ENCODE assay signal across 9 mouse cellular contexts in genomic region chr4:141244931-141245425, GRCm38 (mm10). TPM values are rescaled to one million over a fixed set of nuclear protein-coding genes. Genes with fewer than 3 reads are reported as not detected.
DNase-seq lines count a peak whose midpoint lies in the region; ATAC-seq and TF ChIP-seq lines count a peak whose summit lies in the region.
"Had no signal": no experiment of that assay in that cellular context is flagged by ENCODE, and none has a peak within 500 bp of the region (broad histone marks: within the 10 kb centered on the region; RNA-seq: fewer than 3 reads in every experiment).

No protein-coding gene starts in this region.

- H3K36me3 ChIP-seq in heart, embryonic 11.5 days (ENCODE audit: control insufficient read depth, insufficient read depth, low read length) = no peaks in the 10 kb centered on the region
- H3K36me3 ChIP-seq in heart, postnatal 0 days (replicated peaks; ENCODE audit: control insufficient read depth, insufficient read depth, low read length) = no peaks in the 10 kb centered on the region
- no peaks in the 10 kb centered on the region for H3K36me3 ChIP-seq in limb, embryonic 15.5 days

- no peaks in the 10 kb centered on the region for H3K9me3 ChIP-seq in heart, embryonic 11.5 days (replicated peaks; ENCODE audit: control insufficient read depth, low read length)
- no peaks in the 10 kb centered on the region for H3K9me3 ChIP-seq in heart, postnatal 0 days (replicated peaks; ENCODE audit: control insufficient read depth, low read length)
- H3K9me3 ChIP-seq in limb, embryonic 15.5 days = no peaks in the 10 kb centered on the region

- H3K9ac ChIP-seq in heart, embryonic 11.5 days (ENCODE audit: low read depth, low read length) = 0 out of 2 replicates have a peak overlapping the region, but pooled peaks have one; percentile 35
- H3K9ac ChIP-seq in heart, postnatal 0 days (replicated peaks; ENCODE audit: low read depth, low read length) = no peak overlapping the region
- H3K9ac ChIP-seq in limb, embryonic 15.5 days = peak overlapping the region; percentile 23; the same call in 1 of the 2 replicates

- TF ChIP-seq CTCF in cortical plate, adult 2 months (IDR thresholded peaks at IDR 0.05; ENCODE audit: extremely low read depth, insufficient read depth, low read length) = no peak
- TF ChIP-seq CTCF in heart, postnatal 0 days (IDR thresholded peaks at IDR 0.05; ENCODE audit: low read depth) = no peak

- ATAC-seq in heart, embryonic 11.5 days (replicated peaks; ENCODE audit: insufficient number of reproducible peaks, low FRiP score, low TSS enrichment) = no peak
- ATAC-seq in heart, postnatal 0 days (ENCODE audit: insufficient read depth, low read depth) = no peak
- ATAC-seq in limb, embryonic 15.5 days (ENCODE audit: insufficient number of reproducible peaks, low FRiP score, low TSS enrichment, low read depth) = 0 out of 2 replicates have a peak, but pooled peaks have one; percentile 26

- no peak for TF ChIP-seq EP300 in heart, postnatal 0 days (IDR thresholded peaks at IDR 0.05; ENCODE audit: low read depth)

- WGBS in heart, embryonic 11.5 days (ENCODE audit: insufficient replicate concordance) = 21% methylated on average over 9 of the region's 9 CpGs
- WGBS in heart, postnatal 0 days = 20% methylated on average over 9 of the region's 9 CpGs
- WGBS in limb, embryonic 15.5 days = 14% methylated on average over 9 of the region's 9 CpGs

- no peak overlapping the region; the same call in 1 of the 2 replicates for H3K27ac ChIP-seq in heart, embryonic 11.5 days (ENCODE audit: low read depth, low read length)
- peak overlapping the region; percentile 69; the same call in 1 of the 2 replicates for H3K27ac ChIP-seq in cortical plate, adult 2 months (ENCODE audit: insufficient read depth, low read length)
- H3K27ac ChIP-seq in heart, postnatal 0 days (ENCODE audit: low read depth) = 0 out of 2 replicates have a peak overlapping the region, but pooled peaks have one; percentile 3
- peak overlapping the region; percentile 93 for H3K27ac ChIP-seq in limb, embryonic 15.5 days
- H3K27ac ChIP-seq: heart, adult 2 months had no signal

- H3K4me1 ChIP-seq in heart, embryonic 11.5 days (ENCODE audit: control insufficient read depth, insufficient read depth, low read length) = peaks cover 32% of the 10 kb centered on the region
- H3K4me1 ChIP-seq in cortical plate, adult 2 months (ENCODE audit: control insufficient read depth, insufficient read depth, low read length) = no peaks in the 10 kb centered on the region
- peaks cover 11% of the 10 kb centered on the region; the same call in 1 of the 2 replicates for H3K4me1 ChIP-seq in heart, postnatal 0 days (ENCODE audit: control insufficient read depth, insufficient read depth)
- peaks cover 85% of the 10 kb centered on the region for H3K4me1 ChIP-seq in limb, embryonic 15.5 days

- no peak overlapping the region for H3K4me3 ChIP-seq in heart, embryonic 11.5 days (ENCODE audit: low read depth, low read length)
- H3K4me3 ChIP-seq in cortical plate, adult 2 months (ENCODE audit: insufficient read depth, low read length) = no peak overlapping the region
- H3K4me3 ChIP-seq in heart, postnatal 0 days (ENCODE audit: low read depth, low read length) = no peak overlapping the region
- peak overlapping the region; percentile 27 for H3K4me3 ChIP-seq in limb, embryonic 15.5 days
- H3K4me3 ChIP-seq: heart, adult 2 months had no signal

- no peak overlapping the region for H3K4me2 ChIP-seq in heart, embryonic 11.5 days
- no peak overlapping the region for H3K4me2 ChIP-seq in heart, postnatal 0 days (ENCODE audit: low read depth, low read length)
- peak overlapping the region; percentile 80 for H3K4me2 ChIP-seq in limb, embryonic 15.5 days

- intact Hi-C loops in heart, postnatal 25 days (cut with DNase I) = loop anchor here (5.0 kb wide), 1 partner anchor 33 kb away; the partner anchor contains the start of gene Rsg1

- DNase-seq in heart, postnatal 25 days (ENCODE audit: low spot score) = no peak
- no peak for DNase-seq in heart, postnatal 0 days (ENCODE audit: low spot score)
- peak; percentile 71 for DNase-seq in kidney, postnatal 25 days
- peak; percentile 50 for DNase-seq in right cerebral cortex, adult 18-20 months
- no peak for DNase-seq in thymus, adult 18-20 months

- TF ChIP-seq POLR2A in cortical plate, adult 2 months (IDR thresholded peaks at IDR 0.05; ENCODE audit: extremely low read depth, insufficient read depth, low read length) = no peak

- H3K27me3 ChIP-seq in heart, embryonic 11.5 days (ENCODE audit: control insufficient read depth, insufficient read depth, low read length) = peaks cover 95% of the 10 kb centered on the region
- peaks cover 67% of the 10 kb centered on the region for H3K27me3 ChIP-seq in heart, postnatal 0 days (ENCODE audit: control insufficient read depth, insufficient read depth, low read length)
- H3K27me3 ChIP-seq in limb, embryonic 15.5 days = peaks cover 71% of the 10 kb centered on the region

RNA-seq across cellular contexts. Expression of gene Arhgef19, which starts 5.7 kb away (rescaled TPM):
- 1.2 and 1.3 TPM in 2 replicates for polyA plus RNA-seq in heart, embryonic 11.5 days (2014; fragmentation: Nextera tagmentation; extraction: Ambion mirVana)
- total RNA-seq in heart, postnatal 25 days (2021) = 10 to 100 TPM; 28.5 to 36.4 TPM
- 11.8 and 13.2 TPM in 2 replicates for polyA plus RNA-seq in cortical plate, adult 2 months (2012; rRNA removed)
- 0.66 and 2.5 TPM in 2 replicates for total RNA-seq in heart, postnatal 0 days (2014; rRNA removed; ENCODE audit: low replicate concordance)
- polyA plus RNA-seq in heart, postnatal 0 days (2015; fragmentation: Nextera tagmentation; extraction: Ambion mirVana) = 1.5 and 1.6 TPM in 2 replicates
- polyA plus RNA-seq in limb, embryonic 15.5 days (2015; fragmentation: Nextera tagmentation; extraction: Ambion mirVana) = 16.3 and 19.7 TPM in 2 replicates

RNA-seq across cellular contexts. Expression of gene Rsg1, which starts 31.2 kb away (rescaled TPM):
- polyA plus RNA-seq in heart, embryonic 11.5 days (2014; fragmentation: Nextera tagmentation; extraction: Ambion mirVana) = 2.0 and 2.4 TPM in 2 replicates
- under 1 TPM; 0.45 to 0.60 TPM for total RNA-seq in heart, postnatal 25 days (2021)
- 3.0 and 3.3 TPM in 2 replicates for polyA plus RNA-seq in cortical plate, adult 2 months (2012; rRNA removed)
- 13.2 TPM in 1 of 2 replicates, not detected in the other for total RNA-seq in heart, postnatal 0 days (2014; rRNA removed; ENCODE audit: low replicate concordance)
- polyA plus RNA-seq in heart, postnatal 0 days (2015; fragmentation: Nextera tagmentation; extraction: Ambion mirVana) = 1.3 and 1.6 TPM in 2 replicates
- polyA plus RNA-seq in limb, embryonic 15.5 days (2015; fragmentation: Nextera tagmentation; extraction: Ambion mirVana) = 6.0 and 6.4 TPM in 2 replicates

RNA-seq across cellular contexts. Expression of gene Epha2, which starts 56.1 kb away (rescaled TPM):
- polyA plus RNA-seq in heart, embryonic 11.5 days (2014; fragmentation: Nextera tagmentation; extraction: Ambion mirVana) = 3.1 and 3.6 TPM in 2 replicates
- total RNA-seq in heart, postnatal 25 days (2021) = 1 to 10 TPM; 6.8 to 7.7 TPM
- 1.2 and 1.3 TPM in 2 replicates for polyA plus RNA-seq in cortical plate, adult 2 months (2012; rRNA removed)
- 10.1 and 11.7 TPM in 2 replicates for total RNA-seq in heart, postnatal 0 days (2014; rRNA removed; ENCODE audit: low replicate concordance)
- 1.4 TPM in 2 replicates for polyA plus RNA-seq in heart, postnatal 0 days (2015; fragmentation: Nextera tagmentation; extraction: Ambion mirVana)
- 6.2 and 6.5 TPM in 2 replicates for polyA plus RNA-seq in limb, embryonic 15.5 days (2015; fragmentation: Nextera tagmentation; extraction: Ambion mirVana)

Comparison
In these comparisons a context has a peak if more than half of its experiments do, and no peak if none do; other contexts are left out.
1. DNase-seq: peak in kidney, postnatal 25 days (2 of 2) and right cerebral cortex, adult 18-20 months (single experiment); none in heart, postnatal 25 days (single experiment), heart, postnatal 0 days (single experiment) and thymus, adult 18-20 months (0 of 2).